Mouse (Mus musculus) CD4-positive naive resting alpha-beta T cell, adult 76 days (primary cell): ENCODE data around the gene Csnk1g1. TPM values are rescaled to one million over a fixed set of nuclear protein-coding genes. Genes with fewer than 3 reads are reported as not detected.

Source experiments
- total RNA-seq: library from RNA; stranded (reverse); gene quantifications from one replicate; pipeline ENCODE4 v1.2.4, GENCODE M21; 2023

Csnk1g1 gene
- total RNA-seq: 62.1 TPM

DNA sequence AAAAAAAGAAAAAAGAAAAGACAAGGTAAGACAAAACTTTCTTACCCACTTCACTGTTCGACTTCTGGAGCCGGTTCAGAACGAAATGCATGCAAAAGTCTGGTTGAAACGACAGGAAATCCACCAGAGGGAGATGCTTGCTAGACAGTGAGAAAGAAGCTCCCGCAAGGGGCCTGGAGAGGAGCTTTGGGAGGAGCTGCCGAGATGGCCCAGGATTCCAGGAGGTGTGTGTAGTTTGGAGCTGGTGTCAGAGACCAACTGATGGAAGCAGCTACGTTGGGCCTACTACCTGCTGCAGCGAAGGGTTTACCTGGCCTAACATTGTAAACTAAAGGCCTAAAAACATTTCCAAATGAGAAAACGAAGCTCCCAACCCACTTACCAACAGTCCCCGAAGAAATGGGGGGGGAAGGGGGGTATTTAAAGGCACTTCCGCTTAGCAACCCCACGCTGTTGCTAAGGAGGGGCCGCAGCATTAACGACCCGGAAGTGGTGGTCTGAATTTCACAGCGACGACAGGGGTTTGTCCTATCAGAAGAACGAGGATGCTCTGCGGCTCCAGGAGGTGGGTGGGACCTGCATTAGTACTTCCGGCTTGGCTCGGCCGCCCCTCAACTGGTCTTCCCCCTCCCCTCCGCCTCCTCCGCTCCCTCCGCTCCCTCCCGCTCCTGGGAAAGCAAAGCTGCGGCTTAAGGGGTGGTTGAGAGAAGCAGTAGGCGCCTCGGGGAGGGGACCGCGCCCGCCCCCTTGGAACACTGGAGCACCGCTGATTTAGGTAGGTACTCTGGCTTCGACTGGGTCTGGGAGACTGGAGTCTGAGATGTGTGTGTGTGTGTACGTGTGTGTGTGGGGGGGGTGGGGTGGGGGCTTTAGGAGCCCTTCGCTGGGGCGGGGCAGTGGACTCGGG lies at the start of gene Csnk1g1, which contains the start of gene Trip4:
Csnk1g1 (plus strand) TSS at position 531 of the 907 bp plus-strand sequence.
Trip4 (minus strand) TSS at position 401 of the 907 bp plus-strand sequence.

DNA sequence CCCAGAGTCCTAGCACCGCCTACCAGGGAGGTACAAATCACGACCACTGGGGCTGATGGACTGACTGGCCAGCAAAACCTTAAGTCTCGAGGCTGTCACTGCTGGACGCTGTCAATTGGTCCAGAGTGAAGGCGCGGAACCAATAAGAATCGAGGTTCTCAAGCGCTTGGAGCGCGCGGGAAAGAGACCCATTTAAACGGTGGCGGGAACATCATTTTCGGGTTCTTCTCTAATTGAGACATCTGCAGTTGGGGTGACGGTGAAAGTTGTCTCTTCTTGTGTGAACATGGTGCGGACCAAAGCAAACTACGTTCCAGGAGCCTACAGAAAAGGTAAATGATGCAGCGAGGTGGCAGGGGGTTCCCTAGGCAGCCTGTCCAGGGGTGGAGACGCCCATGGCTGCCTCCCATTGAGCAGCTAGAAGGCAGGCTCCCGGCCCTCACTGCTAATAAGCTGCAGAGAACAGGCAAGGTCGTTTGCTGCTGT lies 18.5 kb upstream of the Csnk1g1 start, which contains the start of gene Pclaf:
Pclaf (plus strand) TSS at position 95 of the 486 bp plus-strand sequence.

DNA sequence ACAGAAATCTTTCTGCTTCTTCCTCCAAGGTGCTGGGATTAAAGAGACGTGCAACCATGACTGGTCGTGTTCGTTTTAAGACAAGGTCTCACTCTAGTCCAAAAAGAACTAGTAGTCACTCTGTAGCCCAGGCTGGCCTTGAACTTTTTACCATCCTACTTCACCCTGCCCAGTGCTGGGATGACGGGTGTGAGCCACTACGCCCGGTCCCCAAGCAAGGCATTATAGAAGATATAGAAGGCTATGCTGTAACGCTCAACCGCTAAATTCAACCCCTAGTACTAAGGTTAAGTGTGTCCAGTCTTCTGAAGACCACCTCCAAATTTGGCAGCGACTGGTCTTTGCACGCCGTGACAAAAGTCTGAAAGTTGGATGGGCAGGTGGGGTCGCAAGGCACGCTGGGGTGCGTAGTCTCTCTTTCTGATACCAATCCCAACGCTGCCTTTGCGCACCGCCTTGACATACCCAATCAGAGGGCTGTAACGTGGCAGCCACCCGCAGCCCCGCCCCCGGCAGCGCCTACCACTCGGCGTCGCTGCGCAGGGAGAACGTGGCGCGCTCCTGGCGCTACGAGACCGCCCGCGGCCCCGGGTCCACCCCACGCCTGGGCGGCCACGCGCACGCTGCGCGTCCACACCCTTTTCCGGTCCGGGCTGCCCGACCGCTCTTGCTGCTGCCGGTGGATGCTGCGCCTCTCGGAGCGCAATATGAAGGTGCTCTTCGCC lies 151.0 kb downstream of the Csnk1g1 start, which contains the start of gene Ppib:
Ppib (plus strand) TSS at position 640 of the 725 bp plus-strand sequence.

DNA sequence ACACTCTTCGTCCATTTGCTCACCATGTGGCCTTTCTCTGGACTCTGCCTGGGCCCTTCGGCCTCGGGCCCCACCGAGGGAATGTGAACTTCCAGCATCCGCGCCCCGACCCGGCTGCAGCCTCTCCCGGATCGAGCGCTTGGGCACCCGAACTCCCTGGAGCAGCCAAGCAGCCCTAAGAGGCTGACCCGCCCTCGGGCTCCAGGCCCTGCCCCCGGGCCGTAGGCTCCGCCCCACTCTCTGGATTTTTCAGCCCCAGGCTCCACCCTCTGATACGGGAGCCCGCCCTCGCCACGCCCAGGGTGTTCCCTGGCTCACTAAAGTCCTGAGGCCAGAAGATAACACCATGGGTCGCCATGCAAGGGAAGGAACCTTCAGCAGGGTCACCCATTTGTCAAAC lies 160.9 kb downstream of the Csnk1g1 start, which contains the start of gene Snx22:
Snx22 (minus strand) TSS at position 137 of the 400 bp plus-strand sequence.

Other genes starting within 250 kb of the Csnk1g1 start
- gene Oaz2, start 240.9 kb upstream of the Csnk1g1 start, total RNA-seq: 23.4 TPM
- gene Zfp609, start 81.4 kb upstream of the Csnk1g1 start, total RNA-seq: 22.3 TPM
- gene Pclaf, start 18.7 kb upstream of the Csnk1g1 start, total RNA-seq: 2.1 TPM
- gene Trip4, start 130 bp upstream of the Csnk1g1 start, total RNA-seq: 22.9 TPM
- gene Ppib, start 151.3 kb downstream of the Csnk1g1 start, total RNA-seq: 210 TPM
- gene Snx22, start 160.8 kb downstream of the Csnk1g1 start, total RNA-seq: 1.3 TPM
- gene Snx1, start 217.7 kb downstream of the Csnk1g1 start, total RNA-seq: 73.7 TPM
- 35.9 TPM for gene Ciao2a, start 217.7 kb downstream of the Csnk1g1 start, total RNA-seq
- 1.1 TPM for gene Dapk2, start 249.3 kb downstream of the Csnk1g1 start, total RNA-seq